Mouse (Mus musculus): ENCODE data around the gene Hdgf.

GRCm38 (mm10) chr3:87905880-87906485, at the start of gene Hdgf:
- TF ChIP-seq CTCF (IDR thresholded peaks at IDR 0.05; ENCODE audit: control insufficient read depth, insufficient read depth, insufficient read length) = no peak
- TF ChIP-seq CEBPB (IDR thresholded peaks at IDR 0.05; ENCODE audit: low read depth) = no peak
- peak; percentile 87 for TF ChIP-seq USF1 (IDR thresholded peaks at IDR 0.05; ENCODE audit: low read depth)

Measured in C2C12 (cell line).